In genomic region chr9:101181962-101182701, GRCm38 (mm10) we compare ENCODE assay signal across 8 mouse cellular contexts.
DNase-seq lines count a peak whose midpoint lies in the region; ATAC-seq and TF ChIP-seq lines count a peak whose summit lies in the region.

No protein-coding gene starts in this region.

- H3K36me3 ChIP-seq in lung, postnatal 0 days (ENCODE audit: insufficient read depth, low read length), result 0 out of 2 replicates have a peak, but pooled peaks cover 7% of the 10 kb centered on the region

- H3K27ac ChIP-seq in lung, postnatal 0 days (ENCODE audit: low read length), result no peak overlapping the region; the same call in 1 of the 2 replicates

- peak; percentile 65 to 85; a peak in 3 of 4 replicates for ATAC-seq in hematopoietic stem cell, adult 5-6 weeks (replicated peaks in 1 of 2; ENCODE audit: insufficient read depth in 1 of 2, low FRiP score in 2 of 2, low TSS enrichment in 1 of 2, low read depth in 1 of 2, poor library complexity in 2 of 2, severe bottlenecking in 2 of 2)
- peak; percentile 85 for ATAC-seq in lung, postnatal 0 days

- H3K4me3 ChIP-seq in lung, postnatal 0 days (ENCODE audit: low read depth, low read length), result no peak overlapping the region

- no peaks in the 10 kb centered on the region for H3K4me1 ChIP-seq in lung, postnatal 0 days (ENCODE audit: insufficient read depth, low read depth, low read length)

- TF ChIP-seq EP300 in lung, postnatal 0 days (IDR thresholded peaks at IDR 0.05), result peak; percentile 77

- WGBS in lung, postnatal 0 days, result 27% methylated on average over 5 of the region's 5 CpGs

- TF ChIP-seq CTCF in lung, postnatal 0 days (IDR thresholded peaks at IDR 0.05), result peak; percentile 89

- H3K9ac ChIP-seq in lung, postnatal 0 days (replicated peaks; ENCODE audit: low read depth), result no peak overlapping the region

- peak; percentile 52 for DNase-seq in MEL-GATA-1-ER (ENCODE audit: extremely low read depth, low read depth)
- DNase-seq in cerebellum, adult 18-20 months, result peak; percentile 77 to 82
- DNase-seq in forelimb bud, embryonic 11.5 days (ENCODE audit: low read depth, low spot score), result peak; percentile 88
- peak; percentile 89 for DNase-seq in layer of hippocampus, adult 9-11 months
- DNase-seq in lung, postnatal 0 days (ENCODE audit: low spot score), result peak; percentile 95
- DNase-seq in retina, embryonic 14.5 days (ENCODE audit: low spot score), result peak; percentile 97
- peak; percentile 84 for DNase-seq in thymus, postnatal 4 days

- no peaks in the 10 kb centered on the region for H3K27me3 ChIP-seq in lung, postnatal 0 days (replicated peaks; ENCODE audit: insufficient read depth, low read length)

- no peak overlapping the region for H3K4me2 ChIP-seq in lung, postnatal 0 days (replicated peaks; ENCODE audit: low read depth, low read length)

- no peaks in the 10 kb centered on the region for H3K9me3 ChIP-seq in lung, postnatal 0 days (ENCODE audit: low read length)
